Mouse (Mus musculus): ENCODE results near the gene Tulp1. TPM values are rescaled to one million over a fixed set of nuclear protein-coding genes. Genes with fewer than 3 reads are reported as not detected.
A peak's percentile ranks its signal among the peaks of the same experiment; 100 is the strongest.

Tulp1 gene
- polyA plus RNA-seq, 1 experiment = 0.25 TPM

GRCm38 (mm10) chr17:28330232-28330546, 34.8 kb downstream of the Tulp1 start:
- no peak overlapping the region for H3K27ac ChIP-seq (ENCODE audit: insufficient read depth, low read length)
- H3K27me3 ChIP-seq (ENCODE audit: control insufficient read depth, insufficient read depth, low read length) = no peaks in the 10 kb centered on the region; the same call in 1 of the 2 replicates
- WGBS = 55% methylated on average over 2 of the region's 2 CpGs
- no peak for DNase-seq (ENCODE audit: low read depth in 1 of 2, low spot score in 2 of 2)
- peaks cover 20% of the 10 kb centered on the region for H3K36me3 ChIP-seq (ENCODE audit: control insufficient read depth, insufficient read depth, low read length)
- TF ChIP-seq CTCF (IDR thresholded peaks at IDR 0.05; ENCODE audit: extremely low read depth, insufficient read depth, insufficient read length, insufficient replicate concordance) (no peak), POLR2A (IDR thresholded peaks at IDR 0.05; ENCODE audit: low read depth, low read length) (no peak)
- H3K4me1 ChIP-seq (ENCODE audit: control insufficient read depth, insufficient read depth, insufficient read length) = peaks cover 2% of the 10 kb centered on the region; the same call in 1 of the 2 replicates
- no peak overlapping the region for H3K4me3 ChIP-seq (ENCODE audit: extremely low read depth, insufficient read depth, insufficient read length)

DNA sequence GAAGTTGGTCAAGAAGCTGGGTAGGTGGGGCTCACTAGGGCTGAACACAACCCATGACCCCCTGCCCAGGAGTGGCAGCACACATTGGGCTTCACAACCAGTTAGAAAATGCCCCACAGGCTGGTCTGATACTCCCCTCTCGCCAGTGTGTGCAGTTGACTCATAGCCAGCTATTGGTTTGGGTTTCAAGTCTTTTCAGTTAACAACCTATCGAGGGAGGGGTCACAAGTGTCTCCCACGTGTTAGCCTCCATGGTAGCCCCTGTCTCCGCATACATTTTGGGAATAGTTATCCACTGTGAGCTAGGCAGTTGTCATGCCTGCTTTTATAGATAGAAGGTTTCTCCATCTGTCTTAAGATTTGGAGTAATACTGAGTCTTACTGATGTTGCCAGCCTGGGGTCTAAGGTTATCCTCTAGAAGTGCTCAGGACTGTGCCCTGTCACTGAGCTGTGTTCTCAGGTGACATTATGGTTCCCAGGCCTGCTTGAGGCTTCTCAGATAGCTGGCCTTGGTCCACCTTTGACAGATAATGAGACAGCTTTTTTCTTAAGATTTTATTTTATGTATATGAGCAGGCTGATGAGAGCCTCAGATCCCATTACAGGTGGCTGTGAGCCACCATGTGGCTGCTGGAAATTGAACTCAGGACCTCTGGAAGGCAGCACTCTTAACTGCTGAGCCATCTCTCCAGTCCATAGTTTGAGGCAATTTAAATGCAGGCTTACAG, 35.4 kb downstream of the Tulp1 start:
- no peak overlapping the region for H3K27ac ChIP-seq (ENCODE audit: insufficient read depth, low read length)

GRCm38 (mm10) chr17:28328946-28329345, 36.1 kb downstream of the Tulp1 start:
- peaks cover 20% of the 10 kb centered on the region for H3K36me3 ChIP-seq (ENCODE audit: control insufficient read depth, insufficient read depth, low read length)

More for the DNA sequence above, 35.4 kb downstream of the Tulp1 start:
- no peak for TF ChIP-seq POLR2A (IDR thresholded peaks at IDR 0.05; ENCODE audit: low read depth, low read length)
- TF ChIP-seq CTCF (IDR thresholded peaks at IDR 0.05; ENCODE audit: extremely low read depth, insufficient read depth, insufficient read length, insufficient replicate concordance) = no peak
- peaks cover 20% of the 10 kb centered on the region for H3K36me3 ChIP-seq (ENCODE audit: control insufficient read depth, insufficient read depth, low read length)
- peak overlapping the region; percentile 71; the same call in 1 of the 2 replicates for H3K4me3 ChIP-seq (ENCODE audit: extremely low read depth, insufficient read depth, insufficient read length)
- peaks cover 2% of the 10 kb centered on the region; the same call in 1 of the 2 replicates for H3K4me1 ChIP-seq (ENCODE audit: control insufficient read depth, insufficient read depth, insufficient read length)
- no peaks in the 10 kb centered on the region; the same call in 1 of the 2 replicates for H3K27me3 ChIP-seq (ENCODE audit: control insufficient read depth, insufficient read depth, low read length)
- 12% methylated on average over 4 of the region's 4 CpGs for WGBS
- DNase-seq (ENCODE audit: low read depth in 1 of 2, low spot score in 2 of 2) = no peak

GRCm38 (mm10) chr17:28328366-28328928, 36.6 kb downstream of the Tulp1 start, which contains the start of gene Rpl10a:
Rpl10a (plus strand) TSS chr17:28328471.
- Histone ChIP-seq H3K4me1 (ENCODE audit: control insufficient read depth, insufficient read depth, insufficient read length) (peaks cover 2% of the 10 kb centered on the region; the same call in 1 of the 2 replicates), H3K27ac (ENCODE audit: insufficient read depth, low read length) (peak within 1 kb of the TSS; percentile 83), H3K27me3 (ENCODE audit: control insufficient read depth, insufficient read depth, low read length) (no peaks in the 10 kb centered on the region), H3K36me3 (ENCODE audit: control insufficient read depth, insufficient read depth, low read length) (peaks cover 20% of the 10 kb centered on the region), H3K4me3 (ENCODE audit: extremely low read depth, insufficient read depth, insufficient read length) (peak within 1 kb of the TSS; percentile 71)
- TF ChIP-seq CTCF (IDR thresholded peaks at IDR 0.05; ENCODE audit: extremely low read depth, insufficient read depth, insufficient read length, insufficient replicate concordance) (peak; percentile 87), POLR2A (IDR thresholded peaks at IDR 0.05; ENCODE audit: low read depth, low read length) (peak; percentile 83)
- DNase-seq (ENCODE audit: low read depth in 1 of 2, low spot score in 2 of 2) = peak; percentile 90 to 96
- 0% methylated on average over 67 of the region's 67 CpGs for WGBS

More at GRCm38 (mm10) chr17:28328946-28329345, 36.1 kb downstream of the Tulp1 start:
- H3K27me3 ChIP-seq (ENCODE audit: control insufficient read depth, insufficient read depth, low read length) = no peaks in the 10 kb centered on the region; the same call in 1 of the 2 replicates
- no peak for DNase-seq (ENCODE audit: low read depth in 1 of 2, low spot score in 2 of 2)
- under 1% methylated on average over 25 of the region's 25 CpGs for WGBS
- peak overlapping the region; percentile 71 for H3K4me3 ChIP-seq (ENCODE audit: extremely low read depth, insufficient read depth, insufficient read length)
- TF ChIP-seq CTCF (IDR thresholded peaks at IDR 0.05; ENCODE audit: extremely low read depth, insufficient read depth, insufficient read length, insufficient replicate concordance) (no peak), POLR2A (IDR thresholded peaks at IDR 0.05; ENCODE audit: low read depth, low read length) (no peak)
- peaks cover 2% of the 10 kb centered on the region; the same call in 1 of the 2 replicates for H3K4me1 ChIP-seq (ENCODE audit: control insufficient read depth, insufficient read depth, insufficient read length)
- H3K27ac ChIP-seq (ENCODE audit: insufficient read depth, low read length) = peak overlapping the region; percentile 83

DNA sequence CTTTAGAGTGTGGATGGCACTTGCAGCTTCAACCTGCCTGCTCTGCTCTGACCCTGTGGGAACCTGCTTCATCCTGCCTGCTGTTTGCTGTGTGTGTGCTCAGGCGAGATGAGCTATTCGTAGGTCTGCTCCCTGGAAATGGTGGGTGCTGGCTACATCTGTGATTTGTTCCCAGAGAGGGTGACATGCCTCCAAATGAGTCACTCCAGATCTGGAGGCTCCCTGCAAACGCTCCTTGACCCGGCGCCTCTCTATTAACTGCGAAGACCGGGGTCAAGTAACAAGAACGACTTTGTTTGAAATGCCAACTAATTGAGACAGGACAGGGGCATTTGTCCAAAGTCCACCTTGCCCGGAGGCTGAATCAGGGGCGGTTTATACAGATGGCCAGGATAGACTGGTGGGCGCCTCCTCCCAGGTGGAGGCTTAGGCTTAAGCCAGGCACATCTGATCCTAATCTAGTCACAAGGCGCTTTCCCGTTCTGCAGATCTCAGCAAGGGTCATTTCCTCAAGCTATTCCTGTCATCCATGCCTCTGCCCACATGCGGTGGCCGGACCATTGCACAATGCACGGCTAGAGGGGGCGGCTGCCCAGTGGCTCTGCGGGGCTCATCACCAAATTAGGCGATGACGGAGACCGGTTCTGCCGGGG, 37.2 kb downstream of the Tulp1 start:
- no peak for DNase-seq (ENCODE audit: low read depth in 1 of 2, low spot score in 2 of 2)
- H3K4me3 ChIP-seq (ENCODE audit: extremely low read depth, insufficient read depth, insufficient read length) = peak overlapping the region; percentile 19; the same call in 1 of the 2 replicates
- H3K4me1 ChIP-seq (ENCODE audit: control insufficient read depth, insufficient read depth, insufficient read length) = peaks cover 2% of the 10 kb centered on the region; the same call in 1 of the 2 replicates
- peaks cover 20% of the 10 kb centered on the region for H3K36me3 ChIP-seq (ENCODE audit: control insufficient read depth, insufficient read depth, low read length)
- H3K27me3 ChIP-seq (ENCODE audit: control insufficient read depth, insufficient read depth, low read length) = no peaks in the 10 kb centered on the region
- TF ChIP-seq CTCF (IDR thresholded peaks at IDR 0.05; ENCODE audit: extremely low read depth, insufficient read depth, insufficient read length, insufficient replicate concordance) (no peak), POLR2A (IDR thresholded peaks at IDR 0.05; ENCODE audit: low read depth, low read length) (no peak)
- 46% methylated on average over 22 of the region's 22 CpGs for WGBS
- H3K27ac ChIP-seq (ENCODE audit: insufficient read depth, low read length) = peak overlapping the region; percentile 19

DNA sequence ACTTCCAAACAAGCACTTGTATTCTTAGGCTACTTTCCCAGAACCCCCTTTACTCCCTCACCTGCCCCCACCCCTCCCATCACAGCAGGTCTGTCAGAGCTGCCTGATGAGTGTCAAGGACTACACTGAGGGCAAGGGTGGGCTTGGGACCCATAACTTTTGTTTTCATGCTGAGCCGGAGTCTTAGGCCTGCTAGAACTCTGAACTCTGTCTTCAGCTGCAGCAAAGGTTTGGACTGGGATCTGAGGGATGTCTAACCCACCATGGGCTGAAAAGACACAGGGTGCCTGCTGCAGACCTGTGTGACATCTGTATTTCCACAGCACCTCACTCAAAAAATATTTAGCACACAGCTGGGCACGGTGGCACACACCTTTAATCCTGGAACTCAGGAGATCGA, 38.1 kb downstream of the Tulp1 start:
- Histone ChIP-seq H3K4me1 (ENCODE audit: control insufficient read depth, insufficient read depth, insufficient read length) (peaks cover 2% of the 10 kb centered on the region; the same call in 1 of the 2 replicates), H3K27me3 (ENCODE audit: control insufficient read depth, insufficient read depth, low read length) (no peaks in the 10 kb centered on the region), H3K4me3 (ENCODE audit: extremely low read depth, insufficient read depth, insufficient read length) (no peak overlapping the region), H3K27ac (ENCODE audit: insufficient read depth, low read length) (no peak overlapping the region), H3K36me3 (ENCODE audit: control insufficient read depth, insufficient read depth, low read length) (peaks cover 20% of the 10 kb centered on the region)
- 93% methylated on average over 3 of the region's 3 CpGs for WGBS
- no peak for DNase-seq (ENCODE audit: low read depth in 1 of 2, low spot score in 2 of 2)
- TF ChIP-seq CTCF (IDR thresholded peaks at IDR 0.05; ENCODE audit: extremely low read depth, insufficient read depth, insufficient read length, insufficient replicate concordance) (no peak), POLR2A (IDR thresholded peaks at IDR 0.05; ENCODE audit: low read depth, low read length) (no peak)
